Comparison of ENCODE assay signal across 10 mouse cellular contexts in the genomic region with DNA sequence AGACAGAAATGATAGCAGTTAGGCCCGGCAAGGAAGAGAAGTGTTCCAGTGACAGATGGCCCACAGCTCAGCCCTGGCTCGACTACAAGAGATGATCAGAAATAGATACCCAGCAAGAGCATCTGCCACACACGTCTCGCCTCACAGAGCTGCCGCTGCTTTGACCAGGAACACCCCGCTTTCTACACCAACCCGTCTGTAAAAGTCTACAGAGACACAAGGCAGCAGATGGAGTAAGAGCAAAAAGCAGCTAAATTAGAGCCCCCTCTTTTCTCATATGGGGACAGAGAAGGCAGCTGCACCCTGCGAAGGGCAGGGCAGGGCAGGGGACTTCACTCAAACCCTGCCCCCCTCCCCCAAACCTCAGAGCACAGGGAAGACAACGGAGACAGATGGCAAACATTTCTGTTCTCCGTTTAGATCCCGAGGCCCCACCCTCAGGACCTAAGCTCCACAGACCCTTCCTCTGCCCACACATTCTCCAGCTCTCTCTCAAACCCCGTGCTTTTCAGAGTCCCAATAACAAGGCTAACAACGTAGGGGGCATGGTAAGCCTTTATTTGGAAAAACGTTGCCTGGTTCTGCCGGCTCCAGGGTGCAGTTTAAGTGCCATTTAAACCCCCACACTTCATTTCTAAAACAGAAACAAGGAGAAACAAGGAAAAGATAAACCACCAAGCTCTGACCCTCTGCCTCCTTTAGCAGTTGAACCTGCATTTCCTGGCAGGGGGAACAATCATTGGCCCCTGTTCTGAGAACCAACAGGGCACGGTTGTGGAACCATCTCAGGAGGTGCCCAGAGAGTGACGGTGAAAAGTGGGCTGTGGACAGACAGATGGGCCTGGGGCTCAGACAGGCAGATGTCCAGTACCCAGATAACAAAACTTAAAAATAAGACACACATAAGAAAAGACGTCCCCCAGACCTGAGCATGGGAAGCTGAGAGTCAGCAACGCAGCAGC. TPM values are rescaled to one million over a fixed set of nuclear protein-coding genes. Genes with fewer than 3 reads are reported as not detected.
DNase-seq lines count a peak whose midpoint lies in the region; ATAC-seq lines count a peak whose summit lies in the region.
"Had no signal": no experiment of that assay in that cellular context is flagged by ENCODE, and none has a peak within 500 bp of the region (broad histone marks: within the 10 kb centered on the region; RNA-seq: fewer than 3 reads in every experiment).

No protein-coding gene starts in this region.

- H3K27ac ChIP-seq in hindbrain, embryonic 14.5 days, result peak overlapping the region; percentile 81
- peak overlapping the region; percentile 72 for H3K27ac ChIP-seq in midbrain, embryonic 12.5 days (replicated peaks)
- H3K27ac ChIP-seq: liver, embryonic 15.5 days had no signal

- H3K4me2 ChIP-seq in hindbrain, embryonic 14.5 days (replicated peaks), result 0 out of 2 replicates have a peak overlapping the region, but pooled peaks have one; percentile 9
- H3K4me2 ChIP-seq in midbrain, embryonic 12.5 days (replicated peaks), result no peak overlapping the region
- H3K4me2 ChIP-seq: liver, embryonic 15.5 days had no signal

- H3K4me3 ChIP-seq in hindbrain, embryonic 14.5 days (replicated peaks; ENCODE audit: low read length), result no peak overlapping the region
- no peak overlapping the region for H3K4me3 ChIP-seq in midbrain, embryonic 12.5 days
- H3K4me3 ChIP-seq: liver, embryonic 15.5 days had no signal

- 22% methylated on average over 19 of the region's 19 CpGs for WGBS in hindbrain, embryonic 14.5 days
- 29% methylated on average over 19 of the region's 19 CpGs for WGBS in midbrain, embryonic 12.5 days

- H3K27me3 ChIP-seq in hindbrain, embryonic 14.5 days (ENCODE audit: control insufficient read depth, insufficient read depth, low read length), result no peaks in the 10 kb centered on the region
- no peaks in the 10 kb centered on the region for H3K27me3 ChIP-seq in midbrain, embryonic 12.5 days
- H3K27me3 ChIP-seq: liver, embryonic 15.5 days had no signal

- ATAC-seq in hindbrain, embryonic 14.5 days (ENCODE audit: low FRiP score), result peak; percentile 59; the same call in 1 of the 2 replicates
- peak; percentile 70 for ATAC-seq in midbrain, embryonic 12.5 days (ENCODE audit: low FRiP score, low read depth)

- DNase-seq in brain, embryonic 18.5 days (ENCODE audit: low read depth, low spot score), result peak; percentile 64
- DNase-seq in embryo, embryonic 11 days, result peak; percentile 49
- peak; percentile 37 for DNase-seq in hindbrain, embryonic 14.5 days (ENCODE audit: low spot score)
- DNase-seq in spleen, adult 18-20 months, result no peak
- DNase-seq in adipocyte (ENCODE audit: low spot score), result no peak
- no peak for DNase-seq in spleen, postnatal 14 days (ENCODE audit: low spot score in 2 of 2)
- no peak for DNase-seq in heart, adult 18-20 months

- H3K36me3 ChIP-seq in hindbrain, embryonic 14.5 days (replicated peaks; ENCODE audit: control insufficient read depth, insufficient read depth), result peaks cover 12% of the 10 kb centered on the region
- H3K36me3 ChIP-seq in midbrain, embryonic 12.5 days, result peaks cover 17% of the 10 kb centered on the region
- H3K36me3 ChIP-seq: liver, embryonic 15.5 days had no signal

- no peaks in the 10 kb centered on the region for H3K9me3 ChIP-seq in hindbrain, embryonic 14.5 days (ENCODE audit: control insufficient read depth, low read length)
- H3K9me3 ChIP-seq in midbrain, embryonic 12.5 days, result no peaks in the 10 kb centered on the region; the same call in 1 of the 2 replicates
- H3K9me3 ChIP-seq: liver, embryonic 15.5 days had no signal

- no peaks in the 10 kb centered on the region; the same call in 1 of the 2 replicates for H3K4me1 ChIP-seq in hindbrain, embryonic 14.5 days (replicated peaks; ENCODE audit: control insufficient read depth, insufficient read depth, low read length)
- H3K4me1 ChIP-seq in midbrain, embryonic 12.5 days, result peaks cover 31% of the 10 kb centered on the region
- H3K4me1 ChIP-seq: liver, embryonic 15.5 days had no signal

- H3K9ac ChIP-seq in hindbrain, embryonic 14.5 days, result peak overlapping the region; percentile 29
- H3K9ac ChIP-seq in midbrain, embryonic 12.5 days (replicated peaks), result 0 out of 2 replicates have a peak overlapping the region, but pooled peaks have one; percentile 16
- H3K9ac ChIP-seq: liver, embryonic 15.5 days had no signal

RNA-seq across cellular contexts. Expression of gene Vash1, which starts 21.7 kb away (rescaled TPM):
- 27.5 and 31.2 TPM in 2 replicates for polyA plus RNA-seq in hindbrain, embryonic 14.5 days (2014; fragmentation: Nextera tagmentation; extraction: Ambion mirVana)
- polyA plus RNA-seq in midbrain, embryonic 12.5 days (2016; fragmentation: Nextera tagmentation; extraction: Ambion mirVana), result 33.2 and 36.3 TPM in 2 replicates
- total RNA-seq in heart, adult 18-20 months (2021), result 10 to 100 TPM in 1 of 2 experiments, 1 to 10 TPM in 1; 9.2 to 18.5 TPM

RNA-seq across cellular contexts. Expression of gene Angel1, which starts 26.0 kb away (rescaled TPM):
- 12.3 and 13.1 TPM in 2 replicates for polyA plus RNA-seq in hindbrain, embryonic 14.5 days (2014; fragmentation: Nextera tagmentation; extraction: Ambion mirVana)
- 14.3 and 16.8 TPM in 2 replicates for polyA plus RNA-seq in midbrain, embryonic 12.5 days (2016; fragmentation: Nextera tagmentation; extraction: Ambion mirVana)
- 1 to 10 TPM; 3.0 to 3.2 TPM for total RNA-seq in heart, adult 18-20 months (2021)

RNA-seq across cellular contexts. Expression of gene Lrrc74a, which starts 33.9 kb away (rescaled TPM):
- polyA plus RNA-seq in hindbrain, embryonic 14.5 days (2014; fragmentation: Nextera tagmentation; extraction: Ambion mirVana), result not detected in 2 replicates
- not detected in 2 replicates for polyA plus RNA-seq in midbrain, embryonic 12.5 days (2016; fragmentation: Nextera tagmentation; extraction: Ambion mirVana)
- not detected for total RNA-seq in heart, adult 18-20 months (2021)
- total RNA-seq: ES-E14 had no signal
- polyA plus RNA-seq: liver, embryonic 15.5 days had no signal

Comparison
In these comparisons a context has a peak if more than half of its experiments do, and no peak if none do; other contexts are left out.
1. DNase-seq: peak in brain, embryonic 18.5 days (single experiment), embryo, embryonic 11 days (single experiment) and hindbrain, embryonic 14.5 days (single experiment); none in spleen, adult 18-20 months (0 of 2), adipocyte (single experiment), spleen, postnatal 14 days (0 of 2) and heart, adult 18-20 months (0 of 2).